16 mouse cellular contexts compared by ENCODE assay signal in the genomic region with DNA sequence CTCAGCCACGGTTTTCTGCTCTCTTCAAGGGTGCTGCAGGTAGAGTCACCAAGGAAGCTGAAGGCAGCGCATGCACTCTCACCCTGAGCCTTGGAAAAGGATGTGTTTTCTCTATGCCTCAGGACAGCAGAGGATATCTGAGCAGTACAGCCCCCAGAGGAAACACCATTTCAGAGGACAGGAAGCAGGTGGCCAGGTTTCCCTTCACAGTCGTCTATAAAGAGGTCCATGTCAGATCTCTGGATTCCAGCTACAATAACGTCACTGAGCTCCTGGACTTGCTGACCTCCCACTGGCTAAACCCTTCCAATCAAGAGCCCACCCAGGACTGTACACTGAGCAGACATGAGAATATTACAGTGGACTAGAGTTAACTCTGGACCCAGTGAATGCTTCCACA.
A peak's percentile ranks its signal among the peaks of the same experiment; 100 is the strongest.
DNase-seq lines count a peak whose midpoint lies in the region; ATAC-seq and TF ChIP-seq lines count a peak whose summit lies in the region.
"Had no signal": no experiment of that assay in that cellular context is flagged by ENCODE, and none has a peak within 500 bp of the region (broad histone marks: within the 10 kb centered on the region; RNA-seq: fewer than 3 reads in every experiment).

No protein-coding gene starts in this region.

- H3K4me2 ChIP-seq in heart, embryonic 12.5 days = no peak overlapping the region
- H3K4me2 ChIP-seq in liver, postnatal 0 days (ENCODE audit: low read depth, low read length) = no peak overlapping the region
- H3K4me2 ChIP-seq in liver, embryonic 11.5 days = no peak overlapping the region
- H3K4me2 ChIP-seq in forebrain, embryonic 13.5 days = no peak overlapping the region
- H3K4me2 ChIP-seq: limb, embryonic 12.5 days had no signal

- H3K9me3 ChIP-seq in heart, embryonic 12.5 days (replicated peaks) = no peaks in the 10 kb centered on the region
- no peaks in the 10 kb centered on the region for H3K9me3 ChIP-seq in liver, postnatal 0 days (ENCODE audit: low read length)
- H3K9me3 ChIP-seq in liver, embryonic 11.5 days (ENCODE audit: control insufficient read depth, low read length) = no peaks in the 10 kb centered on the region
- H3K9me3 ChIP-seq in forebrain, embryonic 13.5 days (replicated peaks) = no peaks in the 10 kb centered on the region
- H3K9me3 ChIP-seq: limb, embryonic 12.5 days; midbrain, embryonic 10.5 days had no signal

- no peak overlapping the region for H3K4me3 ChIP-seq in heart, embryonic 12.5 days
- H3K4me3 ChIP-seq in liver, postnatal 0 days (ENCODE audit: low read depth, low read length) = no peak overlapping the region
- no peak overlapping the region for H3K4me3 ChIP-seq in liver, embryonic 11.5 days (ENCODE audit: low read depth, low read length)
- no peak overlapping the region for H3K4me3 ChIP-seq in forebrain, embryonic 13.5 days
- H3K4me3 ChIP-seq: limb, embryonic 12.5 days; midbrain, embryonic 10.5 days; myocyte had no signal

- TF ChIP-seq CTCF in liver, postnatal 0 days (IDR thresholded peaks at IDR 0.05; ENCODE audit: low read depth) = no peak

- no peaks in the 10 kb centered on the region for H3K27me3 ChIP-seq in heart, embryonic 12.5 days (replicated peaks)
- no peaks in the 10 kb centered on the region for H3K27me3 ChIP-seq in liver, postnatal 0 days (ENCODE audit: insufficient read depth, low read length)
- H3K27me3 ChIP-seq in liver, embryonic 11.5 days (replicated peaks; ENCODE audit: control insufficient read depth, insufficient read depth, low read length) = peaks cover 3% of the 10 kb centered on the region; the same call in 1 of the 2 replicates
- H3K27me3 ChIP-seq in forebrain, embryonic 13.5 days = no peaks in the 10 kb centered on the region

- no peaks in the 10 kb centered on the region for H3K36me3 ChIP-seq in heart, embryonic 12.5 days
- H3K36me3 ChIP-seq in liver, postnatal 0 days (replicated peaks; ENCODE audit: insufficient read depth, low read length) = no peaks in the 10 kb centered on the region
- H3K36me3 ChIP-seq in liver, embryonic 11.5 days (ENCODE audit: control insufficient read depth, insufficient read depth, low read length) = no peaks in the 10 kb centered on the region
- no peaks in the 10 kb centered on the region for H3K36me3 ChIP-seq in forebrain, embryonic 13.5 days (ENCODE audit: poor library complexity, severe bottlenecking)
- H3K36me3 ChIP-seq: limb, embryonic 12.5 days; midbrain, embryonic 10.5 days had no signal

- ATAC-seq in heart, embryonic 12.5 days (ENCODE audit: insufficient number of reproducible peaks, low FRiP score) = peak; percentile 42
- ATAC-seq in liver, postnatal 0 days = 0 out of 2 replicates have a peak, but pooled peaks have one; percentile 27
- no peak; the same call in 1 of the 2 replicates for ATAC-seq in liver, embryonic 11.5 days (replicated peaks; ENCODE audit: low FRiP score)
- ATAC-seq in common myeloid progenitor, adult 5-6 weeks (replicated peaks; ENCODE audit: low read depth, poor library complexity, severe bottlenecking) = 0 out of 2 replicates have a peak, but pooled peaks have one; percentile 34
- peak; percentile 41; the same call in 1 of the 2 replicates for ATAC-seq in megakaryocyte progenitor cell, adult 5-6 weeks (replicated peaks; ENCODE audit: poor library complexity)
- ATAC-seq in forebrain, embryonic 13.5 days = no peak
- ATAC-seq: forebrain, embryonic 16.5 days had no signal

- DNase-seq in heart, postnatal 36 days = no peak
- no peak for DNase-seq in liver, postnatal 0 days
- no peak for DNase-seq in liver, embryonic 11.5 days (ENCODE audit: low spot score)
- no peak for DNase-seq in adrenal gland, postnatal 10 days
- DNase-seq: cerebellum, adult 11-12 months; gastrocnemius, postnatal 25 days; right cerebral cortex, postnatal 14 days; thymus, postnatal 25 days had no signal

- peaks cover 17% of the 10 kb centered on the region for H3K4me1 ChIP-seq in heart, embryonic 12.5 days (replicated peaks)
- peaks cover 9% of the 10 kb centered on the region for H3K4me1 ChIP-seq in liver, postnatal 0 days (ENCODE audit: insufficient read depth)
- peaks cover 7% of the 10 kb centered on the region for H3K4me1 ChIP-seq in liver, embryonic 11.5 days (replicated peaks; ENCODE audit: control insufficient read depth, insufficient read depth, low read length)
- H3K4me1 ChIP-seq in forebrain, embryonic 13.5 days = peaks cover 15% of the 10 kb centered on the region

- no peak for TF ChIP-seq EP300 in liver, postnatal 0 days (IDR thresholded peaks at IDR 0.05; ENCODE audit: low read depth)

- 35% methylated on average over 4 of the region's 4 CpGs for WGBS in heart, embryonic 12.5 days
- WGBS in liver, postnatal 0 days (ENCODE audit: insufficient replicate concordance) = 23% methylated on average over 4 of the region's 4 CpGs
- 23% methylated on average over 4 of the region's 4 CpGs for WGBS in liver, embryonic 11.5 days
- 65% methylated on average over 4 of the region's 4 CpGs for WGBS in forebrain, embryonic 13.5 days

- H3K9ac ChIP-seq in heart, embryonic 12.5 days = no peak overlapping the region
- H3K9ac ChIP-seq in liver, postnatal 0 days (replicated peaks) = no peak overlapping the region
- no peak overlapping the region for H3K9ac ChIP-seq in liver, embryonic 11.5 days (ENCODE audit: low read depth, low read length)
- no peak overlapping the region for H3K9ac ChIP-seq in forebrain, embryonic 13.5 days
- H3K9ac ChIP-seq: limb, embryonic 12.5 days had no signal

- intact Hi-C loops in heart, postnatal 36 days (cut with DNase I) = loop anchor here (5.0 kb wide), 1 partner anchor 95 kb away; a partner anchor contains a TSS

- H3K27ac ChIP-seq in heart, embryonic 12.5 days (ENCODE audit: poor library complexity, severe bottlenecking) = peak overlapping the region; percentile 20; the same call in 1 of the 2 replicates
- H3K27ac ChIP-seq in liver, postnatal 0 days (ENCODE audit: low read depth) = no peak overlapping the region
- H3K27ac ChIP-seq in liver, embryonic 11.5 days (ENCODE audit: low read depth, low read length) = no peak overlapping the region
- H3K27ac ChIP-seq in forebrain, embryonic 13.5 days = no peak overlapping the region
- H3K27ac ChIP-seq: limb, embryonic 12.5 days; midbrain, embryonic 10.5 days had no signal

Comparison
In these comparisons a context has a peak if more than half of its experiments do, and no peak if none do; other contexts are left out.
1. ATAC-seq: peak in heart, embryonic 12.5 days (single experiment), liver, postnatal 0 days (single experiment), common myeloid progenitor, adult 5-6 weeks (single experiment) and megakaryocyte progenitor cell, adult 5-6 weeks (single experiment); none in liver, embryonic 11.5 days (single experiment) and forebrain, embryonic 13.5 days (single experiment).